Mouse (Mus musculus): ENCODE measurements around the gene Dmrt1.

DNA sequence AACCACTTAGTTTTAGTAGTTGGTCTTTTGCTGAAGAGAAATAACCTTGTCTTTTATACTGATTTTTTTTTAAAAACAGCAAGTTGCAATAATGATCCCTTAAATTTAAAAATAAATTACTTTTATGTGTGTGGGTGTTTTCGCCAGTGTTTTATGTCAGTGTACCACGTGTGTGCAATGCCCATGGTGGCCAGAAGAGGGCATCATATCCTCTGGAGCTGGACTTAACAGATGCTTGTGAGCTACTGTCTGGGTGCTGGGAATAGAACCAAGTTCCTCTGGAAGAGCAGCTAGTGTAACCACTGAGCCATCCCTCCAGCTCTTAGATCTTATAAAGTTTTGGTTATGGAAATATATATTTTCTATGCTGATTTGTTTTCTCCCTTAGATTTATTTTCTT lies 74.0 kb downstream of the Dmrt1 start:
- TF ChIP-seq CTCF (IDR thresholded peaks at IDR 0.05; ENCODE audit: low read depth) (peak; percentile 52), EP300 (IDR thresholded peaks at IDR 0.05; ENCODE audit: low read depth) (no peak)

All from liver, embryonic 14.5 days (tissue).